Mouse (Mus musculus) thymus, adult 2 months (tissue): ENCODE data around the gene H6pd. TPM values are rescaled to one million over a fixed set of nuclear protein-coding genes. Genes with fewer than 3 reads are reported as not detected.

ENCODE experiments used
- DNase-seq: peaks from one replicate; pipeline ENCODE4 v3.0.0; 2021
- H3K27ac ChIP-seq: fragments of 200-500 bp; 2 replicates; pipeline ENCODE4 v1.5.1; 2012; ENCODE audit warnings: low read length, control low read depth; ENCODE audit not compliant: control insufficient read depth, insufficient read depth
- H3K27me3 ChIP-seq: fragments of 200-500 bp; 2 replicates; pipeline ENCODE4 v1.6.1; 2012; ENCODE audit warnings: mild to moderate bottlenecking, low read length, moderate library complexity, mixed read lengths; ENCODE audit not compliant: control insufficient read depth, insufficient read depth
- H3K36me3 ChIP-seq: fragments of 200-500 bp; 2 replicates; pipeline ENCODE4 v1.6.1; 2012; ENCODE audit warnings: mild to moderate bottlenecking, low read length, moderate library complexity; ENCODE audit not compliant: control insufficient read depth, insufficient read depth
- H3K4me1 ChIP-seq: fragments of 200-500 bp; replicated peaks from 2 replicates; pipeline ENCODE4 v1.6.1; 2012; ENCODE audit warnings: low read length; ENCODE audit not compliant: control insufficient read depth, insufficient read depth
- H3K4me3 ChIP-seq: fragments of 200-500 bp; 2 replicates; pipeline ENCODE4 v1.5.1; 2012; ENCODE audit warnings: mild to moderate bottlenecking, low read length, control low read depth, moderate library complexity; ENCODE audit not compliant: control insufficient read depth, insufficient read depth
- CTCF ChIP-seq: fragments of 200-500 bp; IDR thresholded peaks from 2 replicates; pipeline ENCODE4 v1.5.1; 2012; ENCODE audit warnings: mild to moderate bottlenecking, control low read depth, low read length, moderate library complexity, borderline replicate concordance; ENCODE audit not compliant: control insufficient read depth, poor library complexity, insufficient read depth; ENCODE audit errors: extremely low read depth
- POLR2A ChIP-seq: fragments of 200-500 bp; IDR thresholded peaks from 2 replicates; pipeline ENCODE4 v1.6.1; 2012; ENCODE audit warnings: mild to moderate bottlenecking, low read length, control low read depth, moderate library complexity; ENCODE audit not compliant: control insufficient read depth, poor library complexity, insufficient read depth; ENCODE audit errors: extremely low read depth
- WGBS: fragments of 180-500 bp; shearing (Covaris S2); methylation state at CpG from one replicate; pipeline ENCODE4 v1.1.7; 2018; 5-methylcytosine and 5-hydroxymethylcytosine counted together
- polyA plus RNA-seq: library from polyadenylated mRNA; depleted of rRNA; stranded (reverse); fragments of >200 nt; gene quantifications from 2 replicates; pipeline ENCODE4 v1.2.3, GENCODE M21; 2012

The H6pd gene
- polyA plus RNA-seq, 1 experiment, result 138 TPM

DNA sequence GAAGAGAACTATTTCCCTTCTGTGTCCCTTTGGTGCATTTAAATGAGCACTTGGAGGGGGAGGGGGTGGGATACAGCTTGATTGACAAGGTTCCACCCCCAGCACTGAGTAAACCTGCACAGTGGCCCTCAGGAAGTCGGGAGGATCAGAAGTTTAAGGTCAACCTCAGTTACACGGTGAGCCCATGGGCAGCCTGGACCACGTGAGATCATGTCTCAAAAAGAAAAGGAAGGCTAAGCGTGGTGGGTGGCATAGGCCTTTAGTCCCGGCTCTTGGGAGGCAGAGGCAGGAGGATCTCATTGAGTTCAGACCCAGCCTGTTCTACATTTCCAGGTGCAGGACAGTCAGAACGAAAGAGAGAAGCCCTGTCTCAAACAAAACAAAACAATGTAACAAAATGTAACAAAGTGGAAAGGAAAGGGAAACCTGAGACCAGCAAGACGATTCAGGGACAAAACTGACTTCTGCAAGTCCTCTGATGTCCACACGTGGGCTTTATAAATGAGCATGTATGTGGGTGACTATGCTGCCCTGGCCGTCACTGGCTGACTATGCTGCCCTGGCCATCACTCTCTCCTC, 31.3 kb upstream of the H6pd start:
- Histone ChIP-seq H3K27me3 (no peaks in the 10 kb centered on the region), H3K36me3 (no peaks in the 10 kb centered on the region)
- WGBS, result 80% methylated on average over 9 of the region's 9 CpGs

DNA sequence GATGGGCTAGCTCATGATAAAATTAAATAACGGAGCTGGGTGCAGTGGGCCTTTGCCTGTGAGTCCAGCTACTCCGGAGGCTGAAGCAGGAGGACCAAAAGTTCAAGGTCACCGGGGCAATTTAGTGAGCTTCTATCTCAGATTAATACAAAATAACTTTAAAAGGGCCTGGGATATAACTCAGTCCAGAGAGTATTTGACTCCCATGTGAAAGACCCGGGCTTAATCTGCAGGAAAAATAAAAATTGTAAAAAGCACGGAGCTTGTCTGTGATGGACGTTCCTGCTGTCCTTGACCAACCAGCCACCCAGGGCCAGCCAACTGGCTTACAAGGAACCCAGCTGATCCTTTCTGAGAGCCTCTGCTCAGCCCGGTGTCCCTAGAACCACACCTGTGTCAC, 29.7 kb upstream of the H6pd start:
- no peaks in the 10 kb centered on the region for H3K36me3 ChIP-seq
- H3K4me3 ChIP-seq, result no peak overlapping the region
- WGBS, result 96% methylated on average over 7 of the region's 7 CpGs
- DNase-seq, result no peak
- H3K27ac ChIP-seq, result no peak overlapping the region
- no peaks in the 10 kb centered on the region for H3K4me1 ChIP-seq
- TF ChIP-seq CTCF (no peak), POLR2A (no peak)
- peaks cover 7% of the 10 kb centered on the region; the same call in 1 of the 2 replicates for H3K27me3 ChIP-seq

More for the DNA sequence above, 31.3 kb upstream of the H6pd start:
- no peak for DNase-seq
- no peak for TF ChIP-seq CTCF
- TF ChIP-seq POLR2A, result no peak
- Histone ChIP-seq H3K4me1 (no peaks in the 10 kb centered on the region), H3K27ac (no peak overlapping the region), H3K4me3 (no peak overlapping the region)

DNA sequence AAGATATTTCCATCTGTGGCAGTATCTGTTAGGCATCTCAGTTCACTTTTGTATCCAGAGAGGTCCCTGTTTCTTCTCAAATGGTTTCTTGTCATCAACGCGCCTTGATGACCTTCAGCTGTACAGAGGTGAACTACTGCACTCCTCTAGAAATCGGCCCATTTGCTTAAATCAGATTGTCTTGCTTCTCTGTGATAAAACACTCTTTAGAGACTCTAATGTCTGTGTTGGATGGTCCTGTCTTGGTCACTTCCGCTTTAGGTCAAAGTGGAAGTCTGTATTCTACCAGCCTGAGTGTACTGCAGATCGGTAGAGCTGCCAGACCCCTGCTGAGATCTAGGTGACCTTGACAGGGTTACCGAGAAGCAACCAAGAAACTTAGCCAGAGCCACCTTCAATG, 27.3 kb upstream of the H6pd start:
- no peak overlapping the region for H3K4me3 ChIP-seq
- H3K4me1 ChIP-seq, result peaks cover 2% of the 10 kb centered on the region
- no peaks in the 10 kb centered on the region for H3K36me3 ChIP-seq
- peaks cover 14% of the 10 kb centered on the region; the same call in 1 of the 2 replicates for H3K27me3 ChIP-seq
- no peak for TF ChIP-seq POLR2A
- no peak for TF ChIP-seq CTCF
- H3K27ac ChIP-seq, result no peak overlapping the region
- DNase-seq, result no peak
- WGBS, result 91% methylated on average over 6 of the region's 6 CpGs

DNA sequence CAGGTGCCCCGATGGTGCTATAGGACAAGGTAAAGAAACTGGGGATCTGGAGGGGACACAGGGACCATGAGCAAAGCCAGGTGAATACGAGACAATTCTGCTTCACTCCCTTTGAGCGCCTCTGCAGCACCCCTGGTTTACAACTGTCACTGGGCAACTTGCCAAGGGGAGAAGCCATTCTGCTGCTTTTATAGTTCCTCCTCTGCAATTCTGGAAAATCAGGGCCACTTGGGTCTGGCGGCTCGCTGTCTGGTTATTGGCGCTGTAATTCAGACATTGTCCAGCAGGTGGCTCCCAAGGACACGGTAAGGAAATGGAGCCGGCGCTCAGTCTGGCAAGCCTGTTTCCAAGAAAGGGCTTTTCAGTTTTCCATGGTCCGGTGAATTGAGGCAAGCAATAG, 26.5 kb upstream of the H6pd start:
- DNase-seq, result peak; percentile 82
- H3K4me1 ChIP-seq, result peaks cover 10% of the 10 kb centered on the region
- no peak overlapping the region for H3K27ac ChIP-seq
- no peak overlapping the region for H3K4me3 ChIP-seq
- H3K27me3 ChIP-seq, result peaks cover 14% of the 10 kb centered on the region; the same call in 1 of the 2 replicates
- no peaks in the 10 kb centered on the region for H3K36me3 ChIP-seq
- no peak for TF ChIP-seq POLR2A
- TF ChIP-seq CTCF, result peak; percentile 92
- WGBS, result 9% methylated on average over 10 of the region's 10 CpGs

DNA sequence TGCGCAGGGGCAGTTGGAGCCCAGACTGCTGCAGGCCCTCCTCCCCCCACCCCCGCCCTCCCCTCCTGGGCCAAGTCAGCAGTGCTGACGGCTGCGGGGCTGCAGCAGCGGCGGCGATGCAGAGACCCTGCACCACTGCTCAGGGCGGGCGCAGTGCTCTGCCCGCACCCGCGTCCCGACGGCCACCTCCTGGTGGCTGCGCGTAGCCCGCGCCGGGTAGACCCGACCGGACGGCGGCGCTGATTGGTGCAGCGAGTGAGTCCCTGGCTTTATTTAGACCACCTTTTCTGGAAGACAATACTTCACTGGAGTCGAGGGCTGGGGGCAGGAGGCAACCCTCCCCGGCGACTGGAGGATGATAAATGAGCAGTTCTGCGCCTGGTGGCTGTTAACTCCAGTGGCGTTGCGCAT, 24.4 kb upstream of the H6pd start:
- H3K27ac ChIP-seq, result no peak overlapping the region
- H3K36me3 ChIP-seq, result no peaks in the 10 kb centered on the region
- no peak for TF ChIP-seq POLR2A
- TF ChIP-seq CTCF, result no peak
- H3K27me3 ChIP-seq, result peaks cover 14% of the 10 kb centered on the region; the same call in 1 of the 2 replicates
- no peak overlapping the region for H3K4me3 ChIP-seq
- peaks cover 20% of the 10 kb centered on the region for H3K4me1 ChIP-seq
- WGBS, result 12% methylated on average over 31 of the region's 31 CpGs
- DNase-seq, result no peak

DNA sequence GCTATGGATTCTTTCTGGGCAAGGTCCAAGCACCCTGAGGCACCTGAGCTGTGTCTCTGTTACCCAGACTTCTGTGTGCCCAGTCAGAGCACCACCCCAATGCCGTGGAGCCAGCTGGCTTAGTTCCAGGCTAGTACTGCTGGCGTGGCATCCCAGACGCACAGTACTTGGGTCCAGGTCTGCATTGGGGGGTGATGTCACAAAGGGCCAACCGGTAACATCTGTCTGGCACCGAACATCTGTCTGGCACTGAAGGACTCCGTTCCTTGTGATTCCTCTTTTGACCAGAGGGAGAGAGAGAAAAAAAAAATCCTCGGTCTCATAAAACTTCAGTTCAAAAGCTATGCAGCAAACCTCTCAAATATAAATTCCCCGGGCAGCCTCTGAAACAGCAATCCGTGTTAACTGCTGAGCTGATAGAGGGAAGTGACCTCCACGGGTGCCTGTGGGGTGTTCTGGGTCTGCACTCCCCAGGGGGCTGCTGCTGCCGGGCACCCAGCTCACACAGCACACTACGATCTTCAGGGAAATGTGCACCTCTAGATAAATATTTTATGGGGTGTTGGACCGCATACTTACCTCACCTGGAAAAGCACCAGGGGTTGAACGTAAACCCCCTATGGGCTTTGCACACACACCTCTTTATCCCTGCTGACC, 22.5 kb upstream of the H6pd start:
- Histone ChIP-seq H3K36me3 (no peaks in the 10 kb centered on the region), H3K27me3 (peaks cover 14% of the 10 kb centered on the region; the same call in 1 of the 2 replicates), H3K27ac (no peak overlapping the region), H3K4me3 (no peak overlapping the region; the same call in 1 of the 2 replicates), H3K4me1 (peaks cover 20% of the 10 kb centered on the region)
- TF ChIP-seq CTCF, result no peak
- no peak for TF ChIP-seq POLR2A
- DNase-seq, result no peak
- WGBS, result 27% methylated on average over 14 of the region's 14 CpGs
